Mouse (Mus musculus): ENCODE data around the gene Cenph.
A peak's percentile ranks its signal among the peaks of the same experiment; 100 is the strongest.
"Not testable (repeated sequence)": the region's sequence is repeated elsewhere in the genome, so short reads cannot be mapped to it uniquely, and the experiment has no call there.

Cenph gene

GRCm38 (mm10) chr13:100746090-100746489 lies 29.6 kb downstream of the Cenph start:
- DNase-seq (ENCODE audit: low spot score), result no peak

GRCm38 (mm10) chr13:100744036-100744744 lies 31.5 kb downstream of the Cenph start, which contains the start of gene Mrps36:
Gene Mrps36, minus strand, starts transcription at chr13:100744659.
- DNase-seq (ENCODE audit: low spot score), result peak; percentile 93

- DNase-seq (ENCODE audit: low spot score), result no peak
These were observed 32.2 kb downstream of the Cenph start for GRCm38 (mm10) chr13:100743346-100744035.

GRCm38 (mm10) chr13:100742831-100743230 lies 32.9 kb downstream of the Cenph start:
- DNase-seq (ENCODE audit: low spot score), result no peak

GRCm38 (mm10) chr13:100732756-100733155 lies 42.9 kb downstream of the Cenph start:
- no peak for DNase-seq (ENCODE audit: low spot score)

GRCm38 (mm10) chr13:100731462-100732046 lies 44.1 kb downstream of the Cenph start:
- not testable (repeated sequence) for DNase-seq (ENCODE audit: low spot score)

GRCm38 (mm10) chr13:100730861-100731176 lies 44.9 kb downstream of the Cenph start, which contains the start of gene Cdk7:
Gene Cdk7, minus strand, starts transcription at chr13:100730939.
- peak; percentile 93 for DNase-seq (ENCODE audit: low spot score)

GRCm38 (mm10) chr13:100730153-100730860 lies 45.4 kb downstream of the Cenph start:
- no peak for DNase-seq (ENCODE audit: low spot score)

GRCm38 (mm10) chr13:100728530-100728929 lies 47.2 kb downstream of the Cenph start:
- not testable (repeated sequence) for DNase-seq (ENCODE audit: low spot score)

- no peak for DNase-seq (ENCODE audit: low spot score)
These were observed 47.6 kb downstream of the Cenph start for GRCm38 (mm10) chr13:100728086-100728485.

GRCm38 (mm10) chr13:100725194-100725593 lies 50.5 kb downstream of the Cenph start:
- DNase-seq (ENCODE audit: low spot score), result no peak

- DNase-seq (ENCODE audit: low spot score), result peak; percentile 70
These were observed 51.5 kb downstream of the Cenph start for GRCm38 (mm10) chr13:100724051-100724754.

- DNase-seq (ENCODE audit: low spot score), result no peak
These were observed 54.0 kb downstream of the Cenph start for GRCm38 (mm10) chr13:100721656-100722055.

GRCm38 (mm10) chr13:100715467-100715866 lies 60.2 kb downstream of the Cenph start:
- DNase-seq (ENCODE audit: low spot score), result no peak

Measured in testis, postnatal 14 days (tissue).